Mouse (Mus musculus): ENCODE measurements around the gene Rtn1. TPM values are rescaled to one million over a fixed set of nuclear protein-coding genes. Genes with fewer than 3 reads are reported as not detected.

Rtn1 gene
- polyA plus RNA-seq, 1 experiment: not detected

DNA sequence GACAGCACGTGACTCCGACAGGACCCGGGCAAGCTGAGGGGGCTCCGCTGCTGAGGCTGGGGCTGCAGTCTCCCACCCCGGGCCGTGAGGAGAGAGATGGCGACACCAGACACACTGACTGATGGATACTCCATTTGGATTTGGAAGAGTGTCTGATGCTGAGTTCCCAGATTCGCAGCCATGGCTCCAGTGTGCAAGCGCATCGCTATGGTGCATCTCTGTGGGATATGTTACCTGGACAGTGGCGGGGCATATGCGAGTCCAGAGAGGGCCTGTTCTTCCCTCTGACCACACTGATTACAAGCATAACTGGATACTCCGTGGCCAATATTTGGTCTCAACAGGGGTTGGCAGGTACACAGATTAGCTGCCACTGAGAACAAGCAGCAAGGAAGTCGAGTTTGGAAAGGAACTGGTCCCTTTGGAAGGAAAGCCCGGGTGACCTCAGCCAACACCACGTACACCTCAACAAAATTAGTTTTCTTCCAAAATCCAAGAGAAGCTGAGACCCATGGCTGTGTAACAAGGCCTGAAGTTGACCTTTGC, 185.2 kb downstream of the Rtn1 start:
- H3K27ac ChIP-seq (ENCODE audit: insufficient read depth, low read depth, low read length): no peak overlapping the region
- WGBS: 91% methylated on average over 16 of the region's 16 CpGs
- TF ChIP-seq POLR2A (IDR thresholded peaks at IDR 0.05; ENCODE audit: insufficient read depth, low read depth, low read length) (no peak), CTCF (IDR thresholded peaks at IDR 0.05; ENCODE audit: insufficient read depth, low read depth, low read length) (no peak)
- peaks cover 8% of the 10 kb centered on the region for H3K4me1 ChIP-seq (ENCODE audit: control insufficient read depth, insufficient read depth, low read length)
- no peak overlapping the region for H3K4me3 ChIP-seq (ENCODE audit: insufficient read depth, low read depth, low read length)

DNA sequence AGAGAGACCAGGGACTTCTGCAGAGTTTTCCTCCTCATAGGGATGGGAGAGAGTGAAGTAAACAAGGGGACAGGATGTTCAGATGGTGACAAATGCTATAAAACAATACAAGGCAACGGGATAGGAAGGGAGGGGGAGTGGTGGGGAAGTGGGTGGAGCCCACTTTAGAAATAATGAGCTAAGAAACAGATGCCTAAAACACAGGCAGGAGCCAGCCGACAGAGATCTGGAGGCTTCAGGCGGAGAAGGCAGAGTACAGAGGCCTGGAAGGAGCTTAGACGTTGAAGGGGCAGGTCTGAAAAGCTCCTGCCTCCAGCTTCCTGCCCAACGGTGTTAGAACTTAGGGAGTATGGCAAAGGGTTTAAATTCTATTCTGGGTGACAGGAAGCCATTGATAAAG, 195.3 kb downstream of the Rtn1 start:
- no peak overlapping the region for H3K27ac ChIP-seq (ENCODE audit: insufficient read depth, low read depth, low read length)
- H3K4me3 ChIP-seq (ENCODE audit: insufficient read depth, low read depth, low read length): no peak overlapping the region

DNA sequence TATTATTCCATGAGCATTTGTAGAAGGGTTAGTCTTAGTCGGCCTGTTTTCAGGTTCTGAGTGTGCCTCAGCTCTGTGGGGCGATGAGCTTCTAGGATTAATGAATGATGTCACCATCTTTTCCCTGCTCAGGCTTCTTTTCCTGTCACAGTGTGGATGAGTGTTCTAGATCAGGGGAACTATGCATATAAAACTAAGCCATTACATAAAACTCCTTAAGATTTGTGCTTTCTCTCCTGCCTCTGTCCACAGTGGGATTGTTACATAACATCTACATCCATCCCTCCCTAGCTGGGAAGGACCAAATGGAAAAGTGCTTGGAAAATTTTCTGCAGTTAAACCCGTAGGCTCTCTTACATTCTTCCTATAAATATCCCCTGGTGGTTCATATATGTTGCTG, 208.0 kb downstream of the Rtn1 start:
- no peak overlapping the region for H3K27ac ChIP-seq (ENCODE audit: insufficient read depth, low read depth, low read length)
- H3K4me1 ChIP-seq (ENCODE audit: control insufficient read depth, insufficient read depth, low read length): peaks cover 5% of the 10 kb centered on the region
- no peak overlapping the region for H3K4me3 ChIP-seq (ENCODE audit: insufficient read depth, low read depth, low read length)
- WGBS: 76% methylated on average over 3 of the region's 3 CpGs
- no peak for TF ChIP-seq CTCF (IDR thresholded peaks at IDR 0.05; ENCODE audit: insufficient read depth, low read depth, low read length)
- no peak for TF ChIP-seq POLR2A (IDR thresholded peaks at IDR 0.05; ENCODE audit: insufficient read depth, low read depth, low read length)

More for the DNA sequence above, 195.3 kb downstream of the Rtn1 start:
- H3K4me1 ChIP-seq (ENCODE audit: control insufficient read depth, insufficient read depth, low read length): no peaks in the 10 kb centered on the region; the same call in 1 of the 2 replicates
- WGBS: 32% methylated on average over 5 of the region's 5 CpGs
- TF ChIP-seq POLR2A (IDR thresholded peaks at IDR 0.05; ENCODE audit: insufficient read depth, low read depth, low read length) (no peak), CTCF (IDR thresholded peaks at IDR 0.05; ENCODE audit: insufficient read depth, low read depth, low read length) (no peak)

DNA sequence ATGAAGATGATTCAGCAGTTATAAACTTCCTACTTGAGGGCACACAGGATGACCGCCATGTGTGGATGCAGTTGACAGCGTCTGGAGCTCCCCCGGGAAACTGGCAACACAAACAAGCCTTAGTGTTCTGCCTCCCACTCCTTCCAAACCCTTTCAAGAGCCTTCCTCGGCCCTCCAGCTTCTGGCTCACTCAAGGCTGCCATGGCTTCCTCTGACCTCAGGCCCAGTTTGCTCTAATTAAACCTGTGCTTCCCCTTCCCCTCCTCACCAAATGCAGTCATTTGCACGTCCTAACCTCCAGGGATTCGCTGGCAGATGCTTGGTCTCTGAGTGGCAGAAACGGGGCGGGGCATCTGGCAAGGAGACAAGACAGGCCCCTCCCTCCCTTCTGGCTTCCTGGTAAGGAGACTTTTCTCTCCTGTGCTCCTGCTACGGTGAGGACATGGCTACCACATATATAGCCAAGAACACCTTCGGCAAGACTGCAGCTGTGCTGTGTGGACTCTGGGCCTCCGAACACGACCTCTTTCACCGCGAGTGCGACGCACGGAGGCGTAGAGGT, 210.8 kb downstream of the Rtn1 start:
- 51% methylated on average over 18 of the region's 18 CpGs for whole genome bisulfite sequencing
- no peak overlapping the region for H3K27ac ChIP-seq (ENCODE audit: insufficient read depth, low read depth, low read length)

DNA sequence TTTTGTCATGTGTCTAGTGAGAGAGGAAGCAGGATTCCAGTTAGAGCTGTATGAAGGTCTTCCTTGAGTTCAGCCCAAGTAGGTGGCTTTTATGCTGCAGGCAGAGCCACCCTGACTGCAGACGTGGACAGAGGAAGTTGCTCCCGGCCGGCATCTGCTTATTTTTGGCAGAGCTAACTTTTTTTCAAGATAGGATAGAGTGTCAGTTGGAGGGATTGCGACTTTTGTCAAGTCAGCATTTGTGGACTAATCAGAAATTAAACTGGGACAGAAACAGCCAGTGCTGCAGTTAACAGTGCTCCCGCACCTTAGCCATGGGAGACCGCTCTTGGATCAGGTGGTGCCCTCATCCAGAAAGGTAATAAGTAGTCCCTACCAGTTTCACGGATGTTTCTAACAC, 211.4 kb downstream of the Rtn1 start:
- Histone ChIP-seq H3K27ac (ENCODE audit: insufficient read depth, low read depth, low read length) (no peak overlapping the region), H3K4me1 (ENCODE audit: control insufficient read depth, insufficient read depth, low read length) (peaks cover 5% of the 10 kb centered on the region), H3K4me3 (ENCODE audit: insufficient read depth, low read depth, low read length) (no peak overlapping the region)
- no peak for TF ChIP-seq POLR2A (IDR thresholded peaks at IDR 0.05; ENCODE audit: insufficient read depth, low read depth, low read length)
- TF ChIP-seq CTCF (IDR thresholded peaks at IDR 0.05; ENCODE audit: insufficient read depth, low read depth, low read length): no peak
- 65% methylated on average over 7 of the region's 7 CpGs for WGBS

More for the DNA sequence above, 210.8 kb downstream of the Rtn1 start:
- TF ChIP-seq POLR2A (IDR thresholded peaks at IDR 0.05; ENCODE audit: insufficient read depth, low read depth, low read length) (no peak), CTCF (IDR thresholded peaks at IDR 0.05; ENCODE audit: insufficient read depth, low read depth, low read length) (no peak)
- Histone ChIP-seq H3K4me1 (ENCODE audit: control insufficient read depth, insufficient read depth, low read length) (peaks cover 5% of the 10 kb centered on the region), H3K4me3 (ENCODE audit: insufficient read depth, low read depth, low read length) (no peak overlapping the region)

DNA sequence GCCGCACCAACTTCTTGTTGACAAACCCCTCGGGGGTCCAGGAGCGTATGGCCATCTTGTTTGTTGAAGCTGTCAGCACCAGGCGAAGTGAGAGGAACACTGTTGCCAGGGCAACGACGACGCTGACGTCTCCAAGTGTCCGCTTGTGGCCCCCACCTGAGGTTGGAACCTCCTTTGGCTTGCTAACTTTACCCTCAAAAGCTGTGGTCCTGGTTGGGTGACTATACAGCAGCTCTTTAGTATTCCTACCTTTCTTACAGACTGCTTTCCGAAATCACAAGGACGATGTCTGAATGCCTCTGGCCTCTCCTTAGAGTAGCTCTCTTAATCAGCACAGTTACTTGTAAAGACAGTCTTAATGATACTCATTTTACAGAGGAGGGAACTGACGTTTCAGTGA, 223.9 kb downstream of the Rtn1 start, which contains the start of gene Ccdc175:
Gene Ccdc175, minus strand, starts transcription at position 101 of the 400 bp plus-strand sequence.
- Histone ChIP-seq H3K27ac (ENCODE audit: insufficient read depth, low read depth, low read length) (no peak within 1 kb of the TSS), H3K4me1 (ENCODE audit: control insufficient read depth, insufficient read depth, low read length) (no peaks in the 10 kb centered on the region), H3K4me3 (ENCODE audit: insufficient read depth, low read depth, low read length) (no peak within 1 kb of the TSS)
- 83% methylated on average over 12 of the region's 12 CpGs for WGBS
- no peak for TF ChIP-seq CTCF (IDR thresholded peaks at IDR 0.05; ENCODE audit: insufficient read depth, low read depth, low read length)
- no peak for TF ChIP-seq POLR2A (IDR thresholded peaks at IDR 0.05; ENCODE audit: insufficient read depth, low read depth, low read length)

DNA sequence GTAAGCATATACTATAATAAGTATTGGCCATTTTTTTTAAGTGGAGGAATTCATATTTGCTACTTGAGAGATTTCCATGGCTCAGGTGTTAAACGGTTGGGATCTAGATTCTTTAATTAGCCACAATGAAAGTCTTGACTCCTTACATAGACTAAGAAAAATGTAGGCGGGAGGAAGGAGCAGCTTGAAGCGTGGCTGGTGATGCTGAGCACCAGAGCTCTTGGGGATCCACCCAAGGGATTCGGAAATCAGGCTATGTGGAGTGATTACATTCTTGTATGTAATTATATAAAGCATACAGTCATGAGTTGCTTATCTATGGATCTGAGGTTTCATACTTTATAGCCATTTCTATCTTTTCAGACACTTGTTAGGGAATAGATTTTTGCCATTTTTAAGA, 229.3 kb downstream of the Rtn1 start:
- TF ChIP-seq POLR2A (IDR thresholded peaks at IDR 0.05; ENCODE audit: insufficient read depth, low read depth, low read length) (no peak), CTCF (IDR thresholded peaks at IDR 0.05; ENCODE audit: insufficient read depth, low read depth, low read length) (no peak)
- 61% methylated on average over 4 of the region's 4 CpGs for WGBS

DNA sequence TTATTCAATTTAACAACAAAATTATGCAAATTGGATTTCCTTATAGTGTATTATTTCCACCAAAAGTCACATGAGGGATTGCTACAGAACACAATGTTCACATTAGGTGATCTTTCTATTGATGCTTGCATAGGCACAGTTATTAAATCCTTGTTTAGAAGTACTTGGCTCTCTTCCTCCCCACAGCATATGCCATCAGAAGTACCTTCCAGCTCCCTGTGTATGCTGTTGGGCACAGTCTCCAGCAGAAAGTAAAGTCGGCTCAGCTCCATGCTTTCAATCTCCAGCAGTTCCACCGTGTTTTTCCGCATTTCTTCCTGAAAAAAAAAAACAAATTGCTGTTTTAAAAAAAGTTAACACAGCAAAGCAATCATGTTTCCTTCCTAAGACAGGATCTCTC, 230.5 kb downstream of the Rtn1 start:
- no peak overlapping the region for H3K27ac ChIP-seq (ENCODE audit: insufficient read depth, low read depth, low read length)
- TF ChIP-seq POLR2A (IDR thresholded peaks at IDR 0.05; ENCODE audit: insufficient read depth, low read depth, low read length): no peak
- TF ChIP-seq CTCF (IDR thresholded peaks at IDR 0.05; ENCODE audit: insufficient read depth, low read depth, low read length): no peak
- 90% methylated on average over 3 of the region's 3 CpGs for WGBS
- H3K4me3 ChIP-seq (ENCODE audit: insufficient read depth, low read depth, low read length): no peak overlapping the region
- H3K4me1 ChIP-seq (ENCODE audit: control insufficient read depth, insufficient read depth, low read length): no peaks in the 10 kb centered on the region

More for the DNA sequence above, 229.3 kb downstream of the Rtn1 start:
- no peak overlapping the region for H3K27ac ChIP-seq (ENCODE audit: insufficient read depth, low read depth, low read length)
- H3K4me1 ChIP-seq (ENCODE audit: control insufficient read depth, insufficient read depth, low read length): no peaks in the 10 kb centered on the region
- no peak overlapping the region for H3K4me3 ChIP-seq (ENCODE audit: insufficient read depth, low read depth, low read length)

Other genes starting within 250 kb of the Rtn1 start
- not detected in 2 replicates for gene Ccdc175, start 224.0 kb downstream of the Rtn1 start, polyA plus RNA-seq (2012; ENCODE audit: insufficient read depth, insufficient read length, low replicate concordance, missing spikeins)
- gene Lrrc9, start 32.8 kb upstream of the Rtn1 start, polyA plus RNA-seq (2012; ENCODE audit: insufficient read depth, insufficient read length, low replicate concordance, missing spikeins): not detected in 2 replicates
- gene Pcnx4, start 127.3 kb upstream of the Rtn1 start, polyA plus RNA-seq (2012; ENCODE audit: insufficient read depth, insufficient read length, low replicate concordance, missing spikeins): not detected in 2 replicates
- not detected in 2 replicates for gene Gm4756, start 240.6 kb upstream of the Rtn1 start, polyA plus RNA-seq (2012; ENCODE audit: insufficient read depth, insufficient read length, low replicate concordance, missing spikeins)

Data from olfactory bulb, adult 2 months (tissue).